Mouse (Mus musculus): ENCODE results near the gene Kif27. TPM values are rescaled to one million over a fixed set of nuclear protein-coding genes. Genes with fewer than 3 reads are reported as not detected.

The Kif27 gene
- total and polyA plus RNA-seq, 2 experiments from 2014 or later, result 0.15 TPM; not detected in 1

DNA sequence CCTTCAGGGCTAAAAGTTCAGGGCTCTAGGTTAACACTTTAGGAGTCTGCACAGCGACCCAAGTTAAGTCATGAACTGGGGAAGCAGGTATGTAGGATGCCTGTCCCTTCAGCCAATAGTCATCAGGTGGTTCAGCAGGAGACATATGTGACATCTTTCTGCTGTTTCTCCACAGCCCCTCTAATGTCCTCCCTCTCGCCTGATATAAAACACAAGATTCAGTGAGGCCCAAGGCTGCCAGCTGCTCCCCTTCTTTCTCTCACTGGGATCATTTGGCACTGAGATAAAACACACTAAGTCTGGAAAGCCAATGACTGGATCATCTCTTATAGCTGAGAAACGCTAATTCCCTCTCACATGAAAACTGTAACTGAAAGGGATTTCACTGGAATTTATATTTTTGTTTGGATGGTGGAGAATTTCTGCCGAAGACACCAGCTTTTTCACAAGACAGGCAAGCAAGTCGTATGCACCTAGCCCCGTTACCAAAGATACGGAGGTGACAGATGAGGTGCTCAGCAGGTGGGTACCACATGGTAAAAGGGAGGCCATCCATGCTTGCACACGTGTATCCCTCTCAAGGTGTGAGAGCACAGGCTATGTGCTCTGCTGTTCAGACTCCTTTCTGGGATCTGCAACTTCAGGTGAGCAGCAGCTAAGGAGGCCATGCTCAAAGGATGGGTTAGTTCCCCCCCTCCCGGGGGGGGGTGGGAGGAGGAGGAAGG, 56.3 kb downstream of the Kif27 start:
- H3K4me3 ChIP-seq (ENCODE audit: low read depth, low read length), result no peak overlapping the region
- no peaks in the 10 kb centered on the region for H3K36me3 ChIP-seq (replicated peaks; ENCODE audit: control insufficient read depth, insufficient read depth, low read length)
- H3K9me3 ChIP-seq (replicated peaks; ENCODE audit: control insufficient read depth, low read length), result no peaks in the 10 kb centered on the region
- TF ChIP-seq EP300 (IDR thresholded peaks at IDR 0.05; ENCODE audit: low read depth), result no peak
- TF ChIP-seq CTCF (IDR thresholded peaks at IDR 0.05; ENCODE audit: low read depth), result no peak
- H3K27ac ChIP-seq (ENCODE audit: low read depth), result no peak overlapping the region
- no peak overlapping the region for H3K4me2 ChIP-seq (ENCODE audit: low read depth, low read length)
- H3K27me3 ChIP-seq (ENCODE audit: control insufficient read depth, insufficient read depth, low read length), result no peaks in the 10 kb centered on the region
- no peak for DNase-seq (ENCODE audit: low spot score)
- 72% methylated on average over 9 of the region's 9 CpGs for WGBS
- no peaks in the 10 kb centered on the region for H3K4me1 ChIP-seq (ENCODE audit: control insufficient read depth, insufficient read depth)
- no peak overlapping the region for H3K9ac ChIP-seq (replicated peaks; ENCODE audit: low read depth, low read length)
- no peak for ATAC-seq (ENCODE audit: insufficient read depth, low read depth)

DNA sequence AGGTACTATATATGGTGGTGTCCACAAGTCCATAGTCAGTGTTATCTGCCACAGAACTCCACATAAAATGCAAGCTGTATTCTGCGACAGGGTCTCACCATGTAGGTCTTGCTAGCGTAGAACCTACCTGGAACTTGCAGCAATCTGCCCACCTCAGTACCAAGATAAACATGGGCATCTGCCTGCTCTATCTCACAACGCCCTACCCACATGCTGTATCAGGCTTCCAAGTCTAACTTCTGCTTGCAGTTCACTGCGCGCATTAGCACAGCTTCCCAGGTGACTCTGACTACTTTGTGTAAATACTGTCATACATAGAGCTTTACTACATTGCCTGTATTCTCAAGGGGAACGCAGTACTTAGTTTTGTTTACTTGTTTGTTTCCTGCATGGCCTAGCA, 57.0 kb downstream of the Kif27 start:
- Histone ChIP-seq H3K9me3 (replicated peaks; ENCODE audit: control insufficient read depth, low read length) (no peaks in the 10 kb centered on the region), H3K4me3 (ENCODE audit: low read depth, low read length) (no peak overlapping the region), H3K27ac (ENCODE audit: low read depth) (no peak overlapping the region), H3K27me3 (ENCODE audit: control insufficient read depth, insufficient read depth, low read length) (no peaks in the 10 kb centered on the region), H3K4me2 (ENCODE audit: low read depth, low read length) (no peak overlapping the region), H3K9ac (replicated peaks; ENCODE audit: low read depth, low read length) (no peak overlapping the region), H3K4me1 (ENCODE audit: control insufficient read depth, insufficient read depth) (no peaks in the 10 kb centered on the region), H3K36me3 (replicated peaks; ENCODE audit: control insufficient read depth, insufficient read depth, low read length) (no peaks in the 10 kb centered on the region)
- no peak for ATAC-seq (ENCODE audit: insufficient read depth, low read depth)
- 91% methylated on average over 6 of the region's 6 CpGs for WGBS
- DNase-seq (ENCODE audit: low spot score), result no peak
- no peak for TF ChIP-seq EP300 (IDR thresholded peaks at IDR 0.05; ENCODE audit: low read depth)

DNA sequence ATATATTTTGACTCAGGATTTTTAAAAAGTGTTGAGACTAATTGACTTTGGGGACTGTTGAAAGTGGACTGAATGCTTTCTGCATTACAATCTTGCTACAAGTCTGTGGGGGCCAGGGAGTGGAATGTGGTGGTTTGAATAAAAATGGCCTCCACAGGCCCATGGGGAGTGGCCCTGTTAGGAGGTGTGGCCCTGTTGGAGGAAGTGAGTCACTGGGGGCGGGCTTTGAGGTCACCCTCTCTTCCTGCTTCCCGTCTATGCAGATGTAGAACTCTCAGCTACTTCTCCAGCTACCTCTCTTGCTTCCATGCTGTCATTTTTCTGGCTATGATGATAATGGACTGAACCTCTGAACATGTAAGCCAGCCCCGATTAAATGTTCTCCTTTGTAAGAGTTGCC, 60.2 kb downstream of the Kif27 start:
- DNase-seq (ENCODE audit: low spot score) (no peak), ATAC-seq (ENCODE audit: insufficient read depth, low read depth) (no peak)
- TF ChIP-seq EP300 (IDR thresholded peaks at IDR 0.05; ENCODE audit: low read depth) (no peak), CTCF (IDR thresholded peaks at IDR 0.05; ENCODE audit: low read depth) (no peak)
- Histone ChIP-seq H3K4me2 (ENCODE audit: low read depth, low read length) (no peak overlapping the region), H3K9me3 (replicated peaks; ENCODE audit: control insufficient read depth, low read length) (no peaks in the 10 kb centered on the region), H3K4me3 (ENCODE audit: low read depth, low read length) (no peak overlapping the region), H3K9ac (replicated peaks; ENCODE audit: low read depth, low read length) (no peak overlapping the region), H3K36me3 (replicated peaks; ENCODE audit: control insufficient read depth, insufficient read depth, low read length) (no peaks in the 10 kb centered on the region), H3K4me1 (ENCODE audit: control insufficient read depth, insufficient read depth) (no peaks in the 10 kb centered on the region), H3K27me3 (ENCODE audit: control insufficient read depth, insufficient read depth, low read length) (no peaks in the 10 kb centered on the region), H3K27ac (ENCODE audit: low read depth) (no peak overlapping the region)
- 77% methylated on average over 3 of the region's 3 CpGs for WGBS

DNA sequence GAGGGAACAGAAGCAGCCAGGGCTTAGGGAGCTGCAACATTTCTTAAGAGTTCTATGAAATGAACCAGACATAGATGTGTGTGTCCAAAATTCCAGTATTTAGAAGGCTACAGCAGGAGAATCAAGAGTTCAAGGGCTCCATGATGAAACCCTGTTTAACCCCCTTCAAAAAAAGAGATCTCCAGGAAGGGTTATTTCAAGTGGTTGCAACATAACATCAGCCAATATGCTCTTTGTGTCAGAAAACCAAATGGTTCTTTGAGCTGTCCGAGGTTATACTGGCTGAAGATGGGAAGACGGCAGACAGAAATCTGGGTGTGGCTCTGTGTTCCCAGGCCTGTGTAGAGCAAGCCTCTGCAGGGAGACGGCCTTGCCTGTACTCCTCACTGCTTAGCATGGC, 63.3 kb downstream of the Kif27 start:
- no peaks in the 10 kb centered on the region for H3K27me3 ChIP-seq (ENCODE audit: control insufficient read depth, insufficient read depth, low read length)
- no peak overlapping the region for H3K9ac ChIP-seq (replicated peaks; ENCODE audit: low read depth, low read length)
- DNase-seq (ENCODE audit: low spot score) (no peak), ATAC-seq (ENCODE audit: insufficient read depth, low read depth) (no peak)
- 71% methylated on average over 3 of the region's 3 CpGs for WGBS
- H3K4me1 ChIP-seq (ENCODE audit: control insufficient read depth, insufficient read depth), result no peaks in the 10 kb centered on the region
- H3K36me3 ChIP-seq (replicated peaks; ENCODE audit: control insufficient read depth, insufficient read depth, low read length), result no peaks in the 10 kb centered on the region
- H3K4me2 ChIP-seq (ENCODE audit: low read depth, low read length), result no peak overlapping the region
- no peaks in the 10 kb centered on the region for H3K9me3 ChIP-seq (replicated peaks; ENCODE audit: control insufficient read depth, low read length)
- no peak overlapping the region for H3K27ac ChIP-seq (ENCODE audit: low read depth)
- TF ChIP-seq CTCF (IDR thresholded peaks at IDR 0.05; ENCODE audit: low read depth), result no peak
- TF ChIP-seq EP300 (IDR thresholded peaks at IDR 0.05; ENCODE audit: low read depth), result no peak
- no peak overlapping the region for H3K4me3 ChIP-seq (ENCODE audit: low read depth, low read length)

DNA sequence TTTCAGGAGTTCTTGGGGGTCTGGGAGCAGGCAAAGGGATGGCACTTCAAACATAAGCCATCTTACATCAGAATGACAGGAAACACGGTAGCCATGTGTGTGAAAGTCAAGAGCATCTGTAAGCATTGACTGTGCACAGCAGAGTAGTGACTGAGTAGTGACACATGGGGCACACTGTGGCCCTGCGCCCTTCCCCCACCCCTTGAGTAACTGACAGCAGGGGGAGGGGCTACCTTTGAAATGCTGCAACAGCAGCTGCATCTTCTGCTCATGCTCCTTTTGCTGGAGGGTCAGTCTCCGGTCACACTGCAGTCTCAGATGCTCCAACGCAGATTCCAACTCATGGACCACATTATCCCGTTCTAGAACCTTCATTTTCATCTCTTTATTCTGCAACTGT, 66.1 kb downstream of the Kif27 start:
- H3K4me2 ChIP-seq (ENCODE audit: low read depth, low read length), result no peak overlapping the region
- H3K4me1 ChIP-seq (ENCODE audit: control insufficient read depth, insufficient read depth), result no peaks in the 10 kb centered on the region
- H3K36me3 ChIP-seq (replicated peaks; ENCODE audit: control insufficient read depth, insufficient read depth, low read length), result no peaks in the 10 kb centered on the region
- no peak overlapping the region for H3K27ac ChIP-seq (ENCODE audit: low read depth)
- H3K4me3 ChIP-seq (ENCODE audit: low read depth, low read length), result no peak overlapping the region
- no peaks in the 10 kb centered on the region for H3K9me3 ChIP-seq (replicated peaks; ENCODE audit: control insufficient read depth, low read length)
- WGBS, result 47% methylated on average over 5 of the region's 5 CpGs
- TF ChIP-seq CTCF (IDR thresholded peaks at IDR 0.05; ENCODE audit: low read depth) (no peak), EP300 (IDR thresholded peaks at IDR 0.05; ENCODE audit: low read depth) (no peak)
- ATAC-seq (ENCODE audit: insufficient read depth, low read depth), result no peak
- no peak overlapping the region for H3K9ac ChIP-seq (replicated peaks; ENCODE audit: low read depth, low read length)
- no peak for DNase-seq (ENCODE audit: low spot score)
- H3K27me3 ChIP-seq (ENCODE audit: control insufficient read depth, insufficient read depth, low read length), result no peaks in the 10 kb centered on the region

DNA sequence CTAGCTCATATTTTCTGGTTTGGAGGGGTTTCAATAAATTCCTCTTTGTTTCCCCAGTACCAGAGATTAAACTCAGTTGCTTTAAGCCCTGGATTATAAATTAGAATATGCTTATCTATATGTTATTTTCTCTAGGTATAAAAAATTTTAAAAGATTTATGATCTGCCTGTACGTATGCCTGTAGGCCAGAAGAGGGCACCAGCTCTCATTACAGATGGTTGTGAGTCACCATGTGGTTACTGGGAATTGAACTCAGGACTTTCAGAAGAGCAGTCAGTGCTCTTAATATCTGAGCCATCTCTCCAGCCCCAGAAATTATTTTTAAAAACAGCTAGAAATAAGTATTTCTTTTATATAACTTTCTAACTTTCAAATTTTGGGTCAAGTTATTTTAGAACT, 69.6 kb downstream of the Kif27 start:
- Histone ChIP-seq H3K4me3 (ENCODE audit: low read depth, low read length) (no peak overlapping the region), H3K9me3 (replicated peaks; ENCODE audit: control insufficient read depth, low read length) (no peaks in the 10 kb centered on the region), H3K4me1 (ENCODE audit: control insufficient read depth, insufficient read depth) (no peaks in the 10 kb centered on the region), H3K36me3 (replicated peaks; ENCODE audit: control insufficient read depth, insufficient read depth, low read length) (no peaks in the 10 kb centered on the region), H3K4me2 (ENCODE audit: low read depth, low read length) (no peak overlapping the region), H3K9ac (replicated peaks; ENCODE audit: low read depth, low read length) (no peak overlapping the region), H3K27ac (ENCODE audit: low read depth) (no peak overlapping the region), H3K27me3 (ENCODE audit: control insufficient read depth, insufficient read depth, low read length) (no peaks in the 10 kb centered on the region)
- no peak for ATAC-seq (ENCODE audit: insufficient read depth, low read depth)
- WGBS, result 83% methylated on average over 1 of the region's 1 CpGs
- TF ChIP-seq CTCF (IDR thresholded peaks at IDR 0.05; ENCODE audit: low read depth), result peak; percentile 9; the same call in 1 of the 2 replicates
- TF ChIP-seq EP300 (IDR thresholded peaks at IDR 0.05; ENCODE audit: low read depth), result no peak
- DNase-seq (ENCODE audit: low spot score), result no peak
